Mouse (Mus musculus) heart, postnatal 0 days (tissue): Measurements from ENCODE around the gene Pik3c2b.

Experiments
- CTCF ChIP-seq: IDR thresholded peaks from 2 replicates; pipeline ENCODE4 v1.5.1; 2016; ENCODE audit warnings: antibody characterized with exemption, control low read depth, low read depth
- EP300 ChIP-seq: IDR thresholded peaks from 2 replicates; pipeline ENCODE4 v1.6.1; 2016; ENCODE audit warnings: antibody characterized with exemption, low read depth

DNA sequence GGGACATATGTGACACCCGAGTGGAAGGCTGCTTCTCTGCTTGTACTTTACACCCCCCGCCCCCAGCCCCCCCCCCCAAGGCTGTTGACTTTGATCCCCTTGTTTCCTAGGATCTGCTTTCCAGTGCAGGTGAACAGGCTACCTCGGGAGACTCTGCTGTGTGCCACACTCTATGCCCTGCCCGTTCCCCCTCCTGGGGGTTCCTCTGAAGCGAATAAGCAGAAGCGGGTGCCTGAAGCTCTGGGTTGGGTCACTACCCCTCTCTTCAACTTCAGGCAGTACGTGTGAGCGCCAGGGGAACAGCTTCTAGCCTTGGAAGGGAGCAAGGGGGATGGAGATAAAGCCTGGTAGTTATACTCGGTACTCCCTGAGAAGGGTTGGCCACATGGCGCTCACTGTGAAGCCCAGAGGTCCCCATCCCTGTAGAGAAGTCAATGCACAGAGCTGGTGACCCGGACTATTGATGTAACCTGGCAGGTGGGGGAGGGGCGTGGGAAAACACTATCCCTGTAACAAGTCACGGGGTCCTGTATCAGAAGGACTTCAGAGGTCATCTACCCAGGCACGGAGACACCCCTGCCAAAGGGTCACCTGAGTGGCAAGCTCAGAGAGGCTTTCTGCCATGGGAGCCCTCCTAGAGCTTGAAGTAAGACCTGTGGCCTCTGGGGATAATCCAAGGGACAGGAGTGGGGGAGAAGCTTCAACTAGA lies 39.4 kb downstream of the Pik3c2b start:
- TF ChIP-seq CTCF (no peak), EP300 (no peak)
